Mouse (Mus musculus): Measurements from ENCODE around the gene Pgs1. TPM values are rescaled to one million over a fixed set of nuclear protein-coding genes. Genes with fewer than 3 reads are reported as not detected.
A peak's percentile ranks its signal among the peaks of the same experiment; 100 is the strongest.

Gene Pgs1
- polyA plus RNA-seq, 1 experiment: 35.6 TPM

DNA sequence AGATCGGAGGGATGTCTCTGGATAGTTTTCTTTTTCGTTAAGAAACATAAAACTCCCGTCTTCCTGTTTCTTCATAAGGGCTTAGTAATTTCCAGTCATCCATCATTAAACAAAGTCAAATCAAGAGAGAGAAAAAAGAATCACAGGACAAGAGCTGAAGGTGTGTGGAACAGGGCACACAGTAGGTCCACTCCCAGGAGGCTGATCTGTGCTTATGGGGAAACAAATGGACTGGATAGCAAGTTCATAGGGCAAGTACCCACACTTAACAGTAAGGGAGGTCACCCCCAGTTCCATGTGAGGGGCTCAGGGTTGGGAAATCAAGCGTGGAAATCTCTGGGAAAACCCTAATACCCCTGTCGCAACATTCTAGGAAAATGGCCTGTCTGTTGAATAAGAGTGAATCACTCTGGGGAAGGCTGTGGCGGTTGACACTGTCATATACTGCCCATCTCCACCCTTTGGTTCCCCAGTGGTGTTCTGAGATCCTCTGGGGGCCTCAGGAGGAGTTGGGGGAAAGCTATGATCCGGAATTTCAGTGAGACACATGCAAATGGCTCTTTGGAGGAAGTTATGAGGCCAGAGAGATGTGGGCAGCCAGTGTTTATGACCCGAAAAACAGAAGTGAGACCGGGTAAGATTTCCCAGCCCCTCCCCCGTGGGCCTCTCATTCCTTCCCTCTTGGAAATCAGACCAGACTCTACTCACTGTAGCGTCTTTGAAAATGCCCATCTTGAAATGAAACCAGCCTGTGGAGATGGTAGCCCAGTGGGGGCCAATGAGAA, 39.7 kb upstream of the Pgs1 start:
- H3K27me3 ChIP-seq (ENCODE audit: control insufficient read depth, insufficient read depth, low read length): no peaks in the 10 kb centered on the region
- H3K4me1 ChIP-seq (ENCODE audit: control insufficient read depth, insufficient read depth, insufficient read length): peaks cover 31% of the 10 kb centered on the region
- no peak for TF ChIP-seq CTCF (IDR thresholded peaks at IDR 0.05; ENCODE audit: extremely low read depth, insufficient read depth, insufficient read length, insufficient replicate concordance)
- TF ChIP-seq POLR2A (IDR thresholded peaks at IDR 0.05; ENCODE audit: low read depth, low read length): no peak
- 37% methylated on average over 11 of the region's 11 CpGs for WGBS
- DNase-seq (ENCODE audit: low read depth in 1 of 2, low spot score in 2 of 2): peak in 1 of 2 experiments; percentile 78
- H3K36me3 ChIP-seq (ENCODE audit: control insufficient read depth, insufficient read depth, low read length): no peaks in the 10 kb centered on the region
- H3K4me3 ChIP-seq (ENCODE audit: extremely low read depth, insufficient read depth, insufficient read length): no peak overlapping the region
- peak overlapping the region; percentile 69 for H3K27ac ChIP-seq (ENCODE audit: insufficient read depth, low read length)

DNA sequence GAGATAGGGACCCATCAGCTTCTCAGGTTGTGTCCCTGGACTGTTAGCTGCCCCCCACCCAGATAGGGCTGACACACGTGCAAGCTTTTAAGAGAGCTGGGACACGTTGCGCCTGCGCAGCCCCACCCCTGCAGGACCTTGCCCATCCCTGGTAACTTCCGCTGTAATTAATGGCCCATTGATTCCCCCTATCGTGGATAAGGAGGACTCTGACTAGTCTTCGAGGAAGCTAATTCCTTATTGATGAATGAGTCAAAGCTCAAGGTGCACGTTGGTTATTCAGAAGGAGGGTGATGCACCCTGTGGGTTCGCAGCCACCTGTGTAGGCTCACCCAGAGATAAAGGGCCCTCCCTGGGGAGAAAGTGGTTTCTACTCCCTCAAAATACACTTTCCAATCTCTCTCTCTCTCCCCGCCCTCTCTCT, 39.1 kb upstream of the Pgs1 start:
- Histone ChIP-seq H3K4me3 (ENCODE audit: extremely low read depth, insufficient read depth, insufficient read length) (no peak overlapping the region), H3K36me3 (ENCODE audit: control insufficient read depth, insufficient read depth, low read length) (no peaks in the 10 kb centered on the region), H3K4me1 (ENCODE audit: control insufficient read depth, insufficient read depth, insufficient read length) (peaks cover 37% of the 10 kb centered on the region), H3K27me3 (ENCODE audit: control insufficient read depth, insufficient read depth, low read length) (no peaks in the 10 kb centered on the region), H3K27ac (ENCODE audit: insufficient read depth, low read length) (peak overlapping the region; percentile 69)
- DNase-seq (ENCODE audit: low read depth in 1 of 2, low spot score in 2 of 2): no peak
- 23% methylated on average over 10 of the region's 10 CpGs for WGBS
- TF ChIP-seq POLR2A (IDR thresholded peaks at IDR 0.05; ENCODE audit: low read depth, low read length) (no peak), CTCF (IDR thresholded peaks at IDR 0.05; ENCODE audit: extremely low read depth, insufficient read depth, insufficient read length, insufficient replicate concordance) (no peak)

DNA sequence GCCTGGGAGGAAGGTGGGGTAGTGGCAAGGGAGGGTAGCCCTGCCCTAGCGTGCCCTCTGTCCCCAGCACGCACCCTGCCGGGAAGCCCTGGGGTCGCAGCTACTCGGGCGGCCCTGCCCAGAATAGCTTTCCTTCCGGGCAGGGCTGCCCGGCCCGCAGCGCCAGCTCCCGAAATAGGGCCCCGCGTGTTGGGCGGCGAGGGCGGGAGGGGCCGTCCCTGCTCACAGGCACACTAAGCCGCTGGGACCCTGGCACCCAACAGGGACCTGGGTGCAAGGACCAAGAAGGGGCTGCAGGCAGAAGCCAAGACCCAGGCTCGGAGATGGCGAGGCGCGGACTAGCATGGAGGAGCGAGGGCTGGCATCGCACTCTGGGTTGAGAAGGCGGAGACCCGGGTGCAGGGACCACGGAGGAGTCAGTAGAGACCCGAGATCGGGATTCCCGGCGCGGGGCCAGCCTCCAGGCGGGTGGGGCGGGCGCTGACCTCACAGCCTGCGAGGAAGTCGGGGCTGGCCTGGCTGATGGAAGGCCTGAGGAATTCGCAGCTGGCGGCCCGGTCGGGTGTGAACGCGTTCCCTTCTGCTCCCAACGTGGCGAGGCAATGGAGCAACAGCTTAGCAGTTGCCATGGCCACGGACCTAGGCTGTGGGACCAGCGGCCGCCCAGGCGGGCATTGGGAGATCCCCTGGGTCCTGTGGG, 36.5 kb upstream of the Pgs1 start:
- peaks cover 43% of the 10 kb centered on the region for H3K4me1 ChIP-seq (ENCODE audit: control insufficient read depth, insufficient read depth, insufficient read length)
- no peaks in the 10 kb centered on the region for H3K27me3 ChIP-seq (ENCODE audit: control insufficient read depth, insufficient read depth, low read length)
- H3K4me3 ChIP-seq (ENCODE audit: extremely low read depth, insufficient read depth, insufficient read length): peak overlapping the region; percentile 34; the same call in 1 of the 2 replicates
- no peaks in the 10 kb centered on the region for H3K36me3 ChIP-seq (ENCODE audit: control insufficient read depth, insufficient read depth, low read length)
- peak overlapping the region; percentile 46 for H3K27ac ChIP-seq (ENCODE audit: insufficient read depth, low read length)
- DNase-seq (ENCODE audit: low read depth in 1 of 2, low spot score in 2 of 2): peak in 1 of 2 experiments; percentile 52
- TF ChIP-seq CTCF (IDR thresholded peaks at IDR 0.05; ENCODE audit: extremely low read depth, insufficient read depth, insufficient read length, insufficient replicate concordance) (no peak), POLR2A (IDR thresholded peaks at IDR 0.05; ENCODE audit: low read depth, low read length) (no peak)
- WGBS: 16% methylated on average over 48 of the region's 49 CpGs

DNA sequence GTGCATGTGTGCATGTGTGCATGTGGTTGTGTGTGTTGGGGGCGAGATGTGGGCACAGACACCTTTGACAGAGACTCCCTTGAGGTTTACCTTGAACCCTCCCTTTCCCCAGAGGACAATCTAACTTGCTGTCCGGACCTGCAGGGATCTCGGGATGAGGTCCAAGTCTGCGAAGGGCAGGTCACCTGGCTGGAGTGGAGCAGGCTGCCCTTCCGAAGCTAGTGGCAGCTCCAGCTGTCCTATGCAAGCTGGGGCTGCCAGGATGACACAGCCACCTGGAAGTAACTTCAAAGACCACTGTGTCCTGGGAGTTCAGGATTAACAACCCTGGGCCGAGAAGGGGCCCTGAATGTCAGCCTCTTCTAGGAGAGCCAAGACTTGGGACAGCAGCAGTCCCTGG, 34.7 kb upstream of the Pgs1 start:
- Histone ChIP-seq H3K4me1 (ENCODE audit: control insufficient read depth, insufficient read depth, insufficient read length) (peaks cover 44% of the 10 kb centered on the region), H3K36me3 (ENCODE audit: control insufficient read depth, insufficient read depth, low read length) (no peaks in the 10 kb centered on the region), H3K4me3 (ENCODE audit: extremely low read depth, insufficient read depth, insufficient read length) (no peak overlapping the region), H3K27ac (ENCODE audit: insufficient read depth, low read length) (peak overlapping the region; percentile 75), H3K27me3 (ENCODE audit: control insufficient read depth, insufficient read depth, low read length) (no peaks in the 10 kb centered on the region)
- WGBS: 71% methylated on average over 6 of the region's 6 CpGs
- no peak for TF ChIP-seq POLR2A (IDR thresholded peaks at IDR 0.05; ENCODE audit: low read depth, low read length)
- TF ChIP-seq CTCF (IDR thresholded peaks at IDR 0.05; ENCODE audit: extremely low read depth, insufficient read depth, insufficient read length, insufficient replicate concordance): no peak
- no peak for DNase-seq (ENCODE audit: low read depth in 1 of 2, low spot score in 2 of 2)

DNA sequence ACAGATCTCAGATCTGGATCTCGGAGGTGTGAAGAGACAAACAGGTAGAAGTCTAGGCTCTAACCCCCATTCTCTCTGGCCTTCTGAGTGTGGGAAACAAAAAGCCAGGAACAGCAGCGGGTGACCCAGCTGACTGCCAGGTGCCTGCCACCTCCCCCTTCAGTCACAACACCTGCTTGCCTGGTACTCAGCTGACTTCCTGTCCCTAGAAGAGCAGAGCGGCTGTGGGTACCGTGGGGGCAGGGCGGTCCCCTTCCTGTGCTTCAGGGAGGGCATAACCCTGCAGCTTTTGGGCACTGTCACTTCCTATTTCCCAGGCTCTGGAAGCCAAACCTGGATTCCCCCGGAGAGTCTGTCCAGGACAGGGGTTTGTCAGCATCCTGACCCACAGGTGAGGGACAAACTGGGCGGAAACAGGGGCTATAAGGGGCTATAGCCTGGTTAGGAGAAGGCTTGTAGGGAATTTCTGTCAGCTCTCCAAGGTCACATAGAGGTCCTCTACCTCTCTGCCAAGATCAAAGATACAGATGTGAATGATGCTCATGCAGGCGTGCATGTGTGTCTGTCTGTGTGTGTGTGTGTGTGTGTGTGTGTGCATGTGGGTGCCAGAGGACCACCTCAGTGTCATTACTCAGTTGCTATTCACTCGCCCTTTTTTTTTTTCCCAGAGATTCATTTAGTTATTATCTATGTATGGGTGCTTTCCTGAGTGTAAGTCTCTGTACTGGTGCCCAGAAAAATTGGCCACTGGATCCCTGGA, 33.7 kb upstream of the Pgs1 start:
- Histone ChIP-seq H3K4me1 (ENCODE audit: control insufficient read depth, insufficient read depth, insufficient read length) (peaks cover 43% of the 10 kb centered on the region), H3K27ac (ENCODE audit: insufficient read depth, low read length) (peak overlapping the region; percentile 83)
- DNase-seq (ENCODE audit: low read depth in 1 of 2, low spot score in 2 of 2): peak; percentile 76 to 88

DNA sequence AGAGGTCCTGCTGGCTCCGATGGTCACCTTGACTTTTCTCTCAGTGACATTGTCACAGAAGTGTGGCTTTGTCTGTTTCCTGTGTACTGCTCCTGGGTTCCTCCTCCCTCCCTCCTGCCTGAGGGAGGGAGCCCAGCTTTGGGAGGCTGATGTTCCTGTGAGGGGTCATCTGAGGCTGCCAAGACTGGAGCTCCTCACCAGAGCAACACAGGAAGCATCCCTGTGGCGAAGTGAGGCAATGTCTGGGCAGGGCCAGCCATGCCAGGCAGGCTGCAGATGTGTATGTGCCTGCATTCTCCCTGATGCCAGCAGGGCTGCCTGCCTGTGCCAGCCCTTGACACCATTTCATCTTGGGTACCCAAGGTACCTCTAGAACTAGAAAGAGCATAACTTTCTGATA, 32.0 kb upstream of the Pgs1 start:
- 22% methylated on average over 2 of the region's 2 CpGs for WGBS
- no peaks in the 10 kb centered on the region for H3K36me3 ChIP-seq (ENCODE audit: control insufficient read depth, insufficient read depth, low read length)
- H3K4me3 ChIP-seq (ENCODE audit: extremely low read depth, insufficient read depth, insufficient read length): no peak overlapping the region
- TF ChIP-seq CTCF (IDR thresholded peaks at IDR 0.05; ENCODE audit: extremely low read depth, insufficient read depth, insufficient read length, insufficient replicate concordance) (no peak), POLR2A (IDR thresholded peaks at IDR 0.05; ENCODE audit: low read depth, low read length) (no peak)
- peaks cover 39% of the 10 kb centered on the region for H3K4me1 ChIP-seq (ENCODE audit: control insufficient read depth, insufficient read depth, insufficient read length)
- peak overlapping the region; percentile 55 for H3K27ac ChIP-seq (ENCODE audit: insufficient read depth, low read length)
- DNase-seq (ENCODE audit: low read depth in 1 of 2, low spot score in 2 of 2): no peak
- no peaks in the 10 kb centered on the region for H3K27me3 ChIP-seq (ENCODE audit: control insufficient read depth, insufficient read depth, low read length)

More for the DNA sequence above, 33.7 kb upstream of the Pgs1 start:
- WGBS: 10% methylated on average over 9 of the region's 9 CpGs
- Histone ChIP-seq H3K4me3 (ENCODE audit: extremely low read depth, insufficient read depth, insufficient read length) (peak overlapping the region; percentile 32; the same call in 1 of the 2 replicates), H3K36me3 (ENCODE audit: control insufficient read depth, insufficient read depth, low read length) (no peaks in the 10 kb centered on the region), H3K27me3 (ENCODE audit: control insufficient read depth, insufficient read depth, low read length) (no peaks in the 10 kb centered on the region)
- TF ChIP-seq POLR2A (IDR thresholded peaks at IDR 0.05; ENCODE audit: low read depth, low read length) (peak; percentile 47; the same call in 1 of the 2 replicates), CTCF (IDR thresholded peaks at IDR 0.05; ENCODE audit: extremely low read depth, insufficient read depth, insufficient read length, insufficient replicate concordance) (no peak)

Measured in spleen, adult 2 months (tissue).